Mouse (Mus musculus) yolk sac, embryonic 10.5 days (tissue): ENCODE measurements at regions not wholly inside any gene's neighbourhood (a gene's known extent, or its start where the extent isn't known, plus 50 kb on each side); places are given as distances from the start of the nearest gene placed in this dataset.
"Not testable (repeated sequence)": the region's sequence is repeated elsewhere in the genome, so short reads cannot be mapped to it uniquely, and the experiment has no call there.

Experiments used
- DNase-seq: peaks from one replicate; pipeline ENCODE4 v3.0.0-alpha.2; 2017; ENCODE audit warnings: low spot score

- no peak for DNase-seq
These were observed 144.8 kb upstream of the Ttc29 start for GRCm38 (mm10) chr8:78068087-78068910.

DNA sequence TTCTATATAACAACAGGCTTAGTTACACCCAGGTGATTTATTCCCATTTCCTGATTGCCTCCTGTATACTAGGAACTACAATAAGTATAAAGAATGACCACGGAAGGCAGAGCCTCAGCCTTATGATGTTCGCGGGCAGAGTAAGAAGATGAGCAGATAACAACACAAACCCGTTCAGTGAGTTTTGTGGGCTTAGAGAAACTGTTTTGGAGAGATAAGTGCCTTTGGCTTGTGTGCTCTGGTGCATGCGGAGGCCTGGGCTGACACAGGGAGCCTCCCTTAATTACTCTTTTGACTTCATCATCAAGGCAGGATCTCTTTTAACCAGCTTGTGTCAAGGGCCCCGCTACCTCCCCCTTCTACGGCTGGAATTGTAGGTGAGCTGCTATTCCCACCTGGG lies 139.3 kb upstream of the Ttc29 start:
- no peak for DNase-seq

GRCm38 (mm10) chr8:78077122-78077521 lies 136.0 kb upstream of the Ttc29 start:
- no peak for DNase-seq

- DNase-seq = not testable (repeated sequence)
These were observed 131.7 kb upstream of the Ttc29 start for GRCm38 (mm10) chr8:78081395-78081794.

DNA sequence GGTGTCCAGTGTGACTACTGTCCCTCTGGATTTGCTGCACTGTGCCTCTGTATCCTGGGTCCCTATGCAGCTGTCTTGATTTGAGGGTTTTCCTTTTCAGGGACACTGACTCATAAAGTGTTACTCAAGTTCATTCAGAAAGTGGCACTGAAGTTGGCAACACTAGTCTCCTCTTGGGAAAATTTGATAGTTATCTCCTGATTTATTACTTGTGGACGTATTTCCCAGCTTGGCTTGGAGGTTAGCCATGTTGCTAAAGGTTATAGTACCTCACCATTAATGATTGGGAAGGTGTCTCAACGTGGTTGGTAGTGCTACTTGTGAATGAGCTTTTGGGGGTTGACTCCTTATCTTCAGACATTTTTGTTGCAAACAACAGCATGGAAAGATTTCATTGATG lies 130.1 kb upstream of the Ttc29 start:
- DNase-seq = no peak

- no peak for DNase-seq
These were observed 126.7 kb upstream of the Ttc29 start for GRCm38 (mm10) chr8:78086361-78086760.

- DNase-seq = no peak
These were observed 122.5 kb upstream of the Ttc29 start for GRCm38 (mm10) chr8:78090382-78091122.

- DNase-seq = no peak
These were observed 116.7 kb upstream of the Ttc29 start for GRCm38 (mm10) chr8:78096383-78096782.

DNA sequence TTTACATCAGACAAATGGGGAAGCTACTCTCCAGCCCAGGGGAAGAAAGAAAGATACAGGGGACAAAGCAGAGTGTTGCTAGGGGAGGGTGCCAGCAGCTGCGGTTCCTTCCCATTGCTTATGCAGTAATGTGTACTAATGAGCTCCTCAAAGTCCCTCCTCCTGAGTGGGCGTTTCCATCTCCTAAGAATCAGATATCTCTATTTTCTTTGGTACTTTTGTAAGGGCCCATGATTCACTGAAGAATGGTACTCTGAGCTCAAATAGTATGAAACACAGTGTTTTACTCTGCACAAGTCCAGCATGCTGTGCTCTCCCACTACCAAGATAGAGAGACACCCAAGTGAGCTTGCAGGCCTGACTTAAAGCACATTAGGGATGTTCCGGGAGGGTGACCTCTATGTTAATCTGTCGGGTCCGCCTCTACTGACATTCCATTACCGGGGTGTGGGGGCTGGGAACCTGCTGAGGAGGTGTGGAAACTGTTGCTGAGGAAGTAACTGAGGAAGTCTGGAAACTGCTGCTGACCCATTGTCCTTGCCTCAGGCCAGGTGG lies 114.8 kb upstream of the Ttc29 start:
- no peak for DNase-seq

DNA sequence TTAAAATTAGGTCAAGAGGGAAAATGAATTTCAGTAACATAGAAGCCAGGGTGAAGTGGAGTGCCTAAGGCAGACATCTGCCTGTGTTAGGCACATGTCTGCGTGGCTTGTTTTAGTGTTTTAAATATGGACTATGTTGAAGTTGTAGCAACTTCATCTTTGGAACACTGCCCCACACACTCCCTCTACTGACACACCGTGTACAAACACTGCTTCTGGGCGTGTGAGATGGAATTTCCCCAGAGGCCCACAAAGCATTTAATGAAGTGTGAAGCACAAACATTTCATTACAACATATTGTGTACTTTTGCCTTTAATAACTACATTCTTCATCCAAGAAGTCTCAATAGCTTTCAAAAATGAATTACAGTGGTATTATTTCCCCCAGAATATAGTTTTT lies 114.0 kb upstream of the Ttc29 start:
- DNase-seq = no peak

DNA sequence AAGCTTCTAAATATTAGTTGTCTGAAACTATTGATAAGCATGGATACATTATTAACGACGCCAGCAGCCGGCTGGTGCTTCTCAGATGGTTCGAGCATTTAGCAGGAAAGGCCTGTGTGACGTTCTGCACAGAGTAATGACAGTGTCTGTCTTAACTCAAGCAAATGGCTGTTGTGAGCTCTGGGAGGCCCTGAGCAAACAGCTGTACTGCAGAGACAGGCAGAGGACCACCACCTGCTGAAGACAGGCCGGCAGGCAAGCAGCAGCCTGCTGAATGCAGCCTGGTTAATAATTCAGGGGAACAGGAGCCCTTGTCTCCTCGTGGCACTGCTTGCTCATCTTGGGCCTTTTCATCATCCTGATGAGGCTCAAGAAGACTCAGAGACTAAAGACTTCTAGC lies 105.8 kb upstream of the Ttc29 start:
- DNase-seq = no peak

GRCm38 (mm10) chr8:78110003-78110649 lies 103.0 kb upstream of the Ttc29 start:
- no peak for DNase-seq

DNA sequence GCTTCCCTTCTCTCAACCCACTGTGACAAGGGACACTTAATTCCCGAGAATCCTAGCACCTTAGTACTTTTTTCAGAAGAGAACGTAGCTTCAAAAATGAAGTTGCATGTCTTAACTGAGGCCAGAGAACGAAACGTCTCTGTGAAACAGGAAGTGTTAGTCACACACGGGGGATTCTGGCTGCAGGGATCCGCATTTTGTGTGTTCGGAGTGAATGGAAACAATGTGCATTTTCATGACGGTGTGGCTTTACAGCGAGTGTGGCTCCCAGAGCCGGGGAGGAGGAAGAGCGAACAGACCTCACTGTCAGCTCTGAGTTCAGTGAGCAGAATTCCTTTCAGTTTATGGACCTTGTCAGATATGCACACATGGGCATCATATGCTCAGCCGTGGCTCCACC lies 100.0 kb upstream of the Ttc29 start:
- no peak for DNase-seq

DNA sequence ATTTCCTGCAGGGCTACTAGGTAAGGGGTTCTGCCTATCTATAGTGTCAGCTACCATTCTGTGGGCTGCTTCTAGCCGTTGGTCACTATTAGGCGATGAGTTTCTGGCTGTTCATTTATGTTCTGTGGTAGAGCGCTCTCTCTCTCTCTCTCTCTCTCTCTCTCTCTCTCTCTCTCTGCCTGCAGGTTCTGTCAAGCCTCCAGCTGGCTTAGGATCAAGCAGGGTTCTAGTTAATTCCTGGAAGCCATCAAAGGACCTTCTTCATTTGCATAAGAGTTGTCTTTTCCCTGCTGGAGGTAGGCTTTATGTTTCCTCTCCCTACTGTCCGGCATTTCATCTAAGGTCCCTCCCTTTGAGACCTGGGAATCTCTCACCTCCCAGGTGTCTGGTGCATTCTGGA lies 98.6 kb upstream of the Ttc29 start:
- no peak for DNase-seq

- DNase-seq = no peak
These were observed 95.9 kb upstream of the Ttc29 start for GRCm38 (mm10) chr8:78117191-78117590.

DNA sequence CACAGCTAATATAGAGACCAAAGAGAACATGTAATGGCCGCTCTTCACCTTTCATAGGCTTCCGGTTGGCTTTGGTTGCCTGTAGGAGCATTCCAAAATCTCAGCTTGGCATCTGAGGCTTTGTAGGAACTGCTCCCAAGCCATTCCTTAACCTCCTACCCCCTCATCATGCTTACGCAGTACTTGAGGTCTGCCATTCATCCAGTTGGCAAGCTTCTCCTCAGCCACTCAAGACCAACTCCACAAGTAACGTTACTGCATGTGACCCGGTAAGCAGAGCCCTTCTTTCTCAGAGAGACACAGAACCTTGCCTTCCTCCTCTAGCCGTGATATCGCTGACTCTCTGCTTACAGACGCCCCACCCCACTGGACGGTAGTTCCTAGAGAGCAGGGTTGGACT lies 94.6 kb upstream of the Ttc29 start:
- no peak for DNase-seq

GRCm38 (mm10) chr8:78119682-78120081 lies 93.4 kb upstream of the Ttc29 start:
- DNase-seq = no peak

DNA sequence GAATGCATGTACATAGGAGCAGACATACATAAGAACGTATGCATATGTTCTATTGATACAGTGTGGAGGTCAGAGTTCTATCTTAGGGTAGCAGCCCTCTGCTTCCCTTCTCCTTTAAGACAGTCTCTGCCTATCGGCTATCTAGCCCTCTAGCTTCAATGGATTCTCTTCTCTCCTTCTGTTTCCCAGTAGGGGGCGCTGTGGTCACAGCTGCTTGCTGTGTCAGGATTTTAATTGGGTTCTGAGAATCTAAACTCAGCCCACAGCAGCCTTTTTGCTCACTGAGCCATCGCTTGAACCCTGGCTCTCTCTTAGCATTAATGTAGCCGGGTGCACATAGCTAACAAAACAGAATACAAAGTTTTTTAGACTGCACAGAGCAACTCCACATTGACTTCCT lies 88.8 kb upstream of the Ttc29 start:
- no peak for DNase-seq

DNA sequence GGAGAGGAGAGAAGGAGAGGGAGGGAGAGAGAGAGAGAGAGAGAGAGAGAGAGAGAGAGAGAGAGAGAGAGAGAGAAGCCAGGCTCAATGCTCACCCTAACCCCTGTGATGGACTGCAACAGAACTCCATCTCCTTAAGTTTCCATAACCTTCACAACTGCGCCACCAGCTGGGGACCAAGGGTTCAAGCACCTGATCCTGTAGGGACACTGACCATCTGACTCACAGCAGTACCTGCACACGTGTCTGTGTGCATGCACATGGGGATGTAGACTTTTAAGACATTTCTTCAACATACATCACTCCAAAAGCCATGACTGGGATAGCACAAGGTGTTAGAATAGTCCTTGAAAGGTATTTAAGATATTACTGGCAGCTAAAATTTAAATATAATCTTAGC lies 85.2 kb upstream of the Ttc29 start:
- DNase-seq = no peak

DNA sequence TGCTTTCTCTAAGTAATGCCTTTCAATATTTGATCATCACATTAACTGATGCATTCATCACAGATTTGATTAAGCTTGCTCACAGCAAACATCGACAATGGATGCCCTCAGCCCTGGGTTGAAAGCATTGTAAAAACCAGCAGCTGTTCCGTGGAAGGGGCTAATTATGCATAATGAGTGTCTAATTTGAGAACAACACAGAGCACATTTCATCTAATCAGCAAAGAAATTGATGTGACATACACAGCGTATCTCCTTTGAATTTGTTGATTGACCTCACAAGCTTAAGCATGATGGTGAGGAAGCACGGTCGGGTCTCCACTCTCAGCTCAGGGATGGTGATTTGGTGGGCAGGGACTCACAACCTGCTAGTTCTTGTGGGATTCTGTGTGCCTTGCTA lies 84.0 kb upstream of the Ttc29 start:
- DNase-seq = no peak

DNA sequence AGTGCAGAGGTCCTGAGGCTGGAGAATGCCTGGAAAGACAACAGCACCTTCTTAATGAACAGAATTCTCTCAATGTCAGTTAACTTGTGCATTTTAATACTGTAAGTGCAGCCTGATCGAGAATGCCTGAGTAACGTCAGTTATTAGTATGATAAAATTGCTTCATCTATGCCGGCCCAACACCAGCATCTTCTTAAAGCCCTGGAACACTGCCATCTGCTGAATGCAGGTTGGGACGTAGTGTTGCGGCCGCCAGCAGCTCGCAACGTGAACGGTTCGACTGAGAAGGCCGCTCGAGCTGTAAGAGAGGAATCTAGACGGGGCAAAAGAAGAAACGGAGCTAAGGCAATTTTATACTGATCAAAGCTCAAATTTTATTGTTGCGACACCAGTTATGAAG lies 73.6 kb upstream of the Ttc29 start:
- DNase-seq = not testable (repeated sequence)

GRCm38 (mm10) chr8:78147170-78147569 lies 65.9 kb upstream of the Ttc29 start:
- DNase-seq = no peak

- no peak for DNase-seq
These were observed 65.1 kb upstream of the Ttc29 start for GRCm38 (mm10) chr8:78148006-78148405.
